Mouse (Mus musculus): ENCODE results near the gene 1700001P01Rik. TPM values are rescaled to one million over a fixed set of nuclear protein-coding genes. Genes with fewer than 3 reads are reported as not detected.

The 1700001P01Rik gene
- polyA plus RNA-seq, 1 experiment from 2014 or later, result 0.50 TPM

DNA sequence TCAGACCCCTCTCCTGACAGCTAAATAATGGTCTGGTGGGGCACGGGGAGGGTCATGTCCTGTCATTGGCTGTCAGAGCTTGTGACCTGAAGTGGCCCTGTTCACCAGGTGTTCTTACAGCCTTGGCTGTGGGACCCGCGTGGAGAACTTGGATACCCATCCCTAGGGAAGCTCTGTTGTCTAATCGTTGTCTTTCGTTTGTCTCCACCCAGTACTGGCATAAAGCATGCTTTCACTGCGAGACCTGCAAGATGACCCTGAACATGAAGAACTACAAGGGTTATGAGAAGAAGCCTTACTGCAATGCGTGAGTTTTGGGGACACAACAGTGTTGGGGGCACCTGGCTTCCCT lies 30.9 kb upstream of the 1700001P01Rik start:
- Histone ChIP-seq H3K36me3 (ENCODE audit: control insufficient read depth, insufficient read depth, low read length) (peaks cover 34% of the 10 kb centered on the region), H3K27me3 (replicated peaks; ENCODE audit: control insufficient read depth, insufficient read depth, low read length) (no peaks in the 10 kb centered on the region), H3K4me3 (ENCODE audit: low read depth, low read length) (no peak overlapping the region), H3K4me1 (ENCODE audit: control insufficient read depth, insufficient read depth, low read length) (peaks cover 67% of the 10 kb centered on the region), H3K27ac (ENCODE audit: low read depth, low read length) (no peak overlapping the region), H3K9me3 (replicated peaks; ENCODE audit: control insufficient read depth, low read length) (no peaks in the 10 kb centered on the region), H3K9ac (ENCODE audit: low read length) (no peak overlapping the region), H3K4me2 (ENCODE audit: low read length) (0 out of 2 replicates have a peak overlapping the region, but pooled peaks have one; percentile 27)
- DNase-seq (ENCODE audit: low spot score) (no peak), ATAC-seq (no peak)
- WGBS, result 78% methylated on average over 7 of the region's 7 CpGs

- H3K27ac ChIP-seq (ENCODE audit: low read depth, low read length), result peak overlapping the region; percentile 70
- no peaks in the 10 kb centered on the region for H3K9me3 ChIP-seq (replicated peaks; ENCODE audit: control insufficient read depth, low read length)
- peaks cover 34% of the 10 kb centered on the region for H3K36me3 ChIP-seq (ENCODE audit: control insufficient read depth, insufficient read depth, low read length)
- DNase-seq (ENCODE audit: low spot score), result peak; percentile 61
- H3K27me3 ChIP-seq (replicated peaks; ENCODE audit: control insufficient read depth, insufficient read depth, low read length), result no peaks in the 10 kb centered on the region
- H3K4me3 ChIP-seq (ENCODE audit: low read depth, low read length), result no peak overlapping the region
- H3K4me2 ChIP-seq (ENCODE audit: low read length), result peak overlapping the region; percentile 27
- peak; percentile 62 for ATAC-seq
- H3K9ac ChIP-seq (ENCODE audit: low read length), result peak overlapping the region; percentile 40; the same call in 1 of the 2 replicates
- peaks cover 68% of the 10 kb centered on the region for H3K4me1 ChIP-seq (ENCODE audit: control insufficient read depth, insufficient read depth, low read length)
- WGBS, result 42% methylated on average over 15 of the region's 15 CpGs
Measured at GRCm38 (mm10) chr11:97805662-97806612, 30.2 kb upstream of the 1700001P01Rik start.

GRCm38 (mm10) chr11:97804841-97805661 lies 29.3 kb upstream of the 1700001P01Rik start:
- H3K27ac ChIP-seq (ENCODE audit: low read depth, low read length), result peak overlapping the region; percentile 70; the same call in 1 of the 2 replicates
- peak; percentile 86 for DNase-seq (ENCODE audit: low spot score)
- peak overlapping the region; percentile 27 for H3K4me2 ChIP-seq (ENCODE audit: low read length)
- peaks cover 31% of the 10 kb centered on the region for H3K36me3 ChIP-seq (ENCODE audit: control insufficient read depth, insufficient read depth, low read length)
- no peaks in the 10 kb centered on the region for H3K27me3 ChIP-seq (replicated peaks; ENCODE audit: control insufficient read depth, insufficient read depth, low read length)
- H3K9ac ChIP-seq (ENCODE audit: low read length), result no peak overlapping the region
- no peak overlapping the region for H3K4me3 ChIP-seq (ENCODE audit: low read depth, low read length)
- H3K4me1 ChIP-seq (ENCODE audit: control insufficient read depth, insufficient read depth, low read length), result peaks cover 65% of the 10 kb centered on the region
- H3K9me3 ChIP-seq (replicated peaks; ENCODE audit: control insufficient read depth, low read length), result no peaks in the 10 kb centered on the region
- 10% methylated on average over 9 of the region's 9 CpGs for WGBS
- peak; percentile 38 for ATAC-seq

DNA sequence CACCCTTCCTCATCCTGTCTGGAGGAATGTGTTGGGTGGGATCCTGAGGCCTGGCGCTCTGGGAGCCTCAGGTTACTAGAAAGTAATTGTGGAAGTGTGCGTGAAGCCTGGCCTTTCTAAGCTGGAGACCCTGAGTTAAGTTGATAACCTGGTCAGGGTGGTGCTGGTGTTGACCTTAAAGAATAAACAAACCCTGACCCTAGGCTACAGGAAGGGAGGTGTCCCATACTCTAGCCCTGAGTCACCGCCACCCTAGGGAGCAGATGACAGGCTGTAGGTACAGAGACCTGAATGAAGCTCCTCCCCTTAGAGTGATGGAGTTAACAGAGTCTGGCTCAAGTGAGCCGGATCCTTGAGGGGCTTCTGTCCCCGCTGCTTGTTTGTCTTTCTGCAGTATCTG lies 28.1 kb upstream of the 1700001P01Rik start:
- Histone ChIP-seq H3K27me3 (replicated peaks; ENCODE audit: control insufficient read depth, insufficient read depth, low read length) (no peaks in the 10 kb centered on the region), H3K9ac (ENCODE audit: low read length) (no peak overlapping the region), H3K4me2 (ENCODE audit: low read length) (no peak overlapping the region), H3K36me3 (ENCODE audit: control insufficient read depth, insufficient read depth, low read length) (peaks cover 20% of the 10 kb centered on the region), H3K9me3 (replicated peaks; ENCODE audit: control insufficient read depth, low read length) (no peaks in the 10 kb centered on the region), H3K4me3 (ENCODE audit: low read depth, low read length) (no peak overlapping the region), H3K27ac (ENCODE audit: low read depth, low read length) (no peak overlapping the region; the same call in 1 of the 2 replicates), H3K4me1 (ENCODE audit: control insufficient read depth, insufficient read depth, low read length) (peaks cover 57% of the 10 kb centered on the region)
- WGBS, result 87% methylated on average over 5 of the region's 5 CpGs
- ATAC-seq (no peak), DNase-seq (ENCODE audit: low spot score) (no peak)

GRCm38 (mm10) chr11:97802495-97802894 lies 26.8 kb upstream of the 1700001P01Rik start:
- ATAC-seq (no peak), DNase-seq (ENCODE audit: low spot score) (no peak)
- Histone ChIP-seq H3K9ac (ENCODE audit: low read length) (no peak overlapping the region), H3K9me3 (replicated peaks; ENCODE audit: control insufficient read depth, low read length) (no peaks in the 10 kb centered on the region), H3K27ac (ENCODE audit: low read depth, low read length) (no peak overlapping the region), H3K4me3 (ENCODE audit: low read depth, low read length) (no peak overlapping the region), H3K4me1 (ENCODE audit: control insufficient read depth, insufficient read depth, low read length) (peaks cover 44% of the 10 kb centered on the region), H3K4me2 (ENCODE audit: low read length) (no peak overlapping the region), H3K36me3 (ENCODE audit: control insufficient read depth, insufficient read depth, low read length) (peaks cover 8% of the 10 kb centered on the region), H3K27me3 (replicated peaks; ENCODE audit: control insufficient read depth, insufficient read depth, low read length) (no peaks in the 10 kb centered on the region)
- 33% methylated on average over 6 of the region's 6 CpGs for WGBS

- no peak for ATAC-seq
- peaks cover 4% of the 10 kb centered on the region for H3K36me3 ChIP-seq (ENCODE audit: control insufficient read depth, insufficient read depth, low read length)
- no peak for DNase-seq (ENCODE audit: low spot score)
- H3K9ac ChIP-seq (ENCODE audit: low read length), result 0 out of 2 replicates have a peak overlapping the region, but pooled peaks have one; percentile 22
- no peaks in the 10 kb centered on the region for H3K27me3 ChIP-seq (replicated peaks; ENCODE audit: control insufficient read depth, insufficient read depth, low read length)
- H3K27ac ChIP-seq (ENCODE audit: low read depth, low read length), result no peak overlapping the region
- H3K9me3 ChIP-seq (replicated peaks; ENCODE audit: control insufficient read depth, low read length), result no peaks in the 10 kb centered on the region
- peaks cover 43% of the 10 kb centered on the region for H3K4me1 ChIP-seq (ENCODE audit: control insufficient read depth, insufficient read depth, low read length)
- peak overlapping the region; percentile 88 for H3K4me2 ChIP-seq (ENCODE audit: low read length)
- H3K4me3 ChIP-seq (ENCODE audit: low read depth, low read length), result no peak overlapping the region; the same call in 1 of the 2 replicates
- 69% methylated on average over 1 of the region's 1 CpGs for WGBS
Measured at GRCm38 (mm10) chr11:97802194-97802470, 26.4 kb upstream of the 1700001P01Rik start.

- peaks cover 43% of the 10 kb centered on the region for H3K4me1 ChIP-seq (ENCODE audit: control insufficient read depth, insufficient read depth, low read length)
- ATAC-seq (no peak), DNase-seq (ENCODE audit: low spot score) (peak; percentile 52)
- no peaks in the 10 kb centered on the region for H3K27me3 ChIP-seq (replicated peaks; ENCODE audit: control insufficient read depth, insufficient read depth, low read length)
- H3K27ac ChIP-seq (ENCODE audit: low read depth, low read length), result peak overlapping the region; percentile 95; the same call in 1 of the 2 replicates
- peak overlapping the region; percentile 96 for H3K9ac ChIP-seq (ENCODE audit: low read length)
- H3K4me2 ChIP-seq (ENCODE audit: low read length), result peak overlapping the region; percentile 88
- WGBS, result 35% methylated on average over 8 of the region's 8 CpGs
- no peaks in the 10 kb centered on the region for H3K9me3 ChIP-seq (replicated peaks; ENCODE audit: control insufficient read depth, low read length)
- H3K36me3 ChIP-seq (ENCODE audit: control insufficient read depth, insufficient read depth, low read length), result no peaks in the 10 kb centered on the region; the same call in 1 of the 2 replicates
- H3K4me3 ChIP-seq (ENCODE audit: low read depth, low read length), result peak overlapping the region; percentile 98
Measured at GRCm38 (mm10) chr11:97801409-97802193, 25.9 kb upstream of the 1700001P01Rik start.

DNA sequence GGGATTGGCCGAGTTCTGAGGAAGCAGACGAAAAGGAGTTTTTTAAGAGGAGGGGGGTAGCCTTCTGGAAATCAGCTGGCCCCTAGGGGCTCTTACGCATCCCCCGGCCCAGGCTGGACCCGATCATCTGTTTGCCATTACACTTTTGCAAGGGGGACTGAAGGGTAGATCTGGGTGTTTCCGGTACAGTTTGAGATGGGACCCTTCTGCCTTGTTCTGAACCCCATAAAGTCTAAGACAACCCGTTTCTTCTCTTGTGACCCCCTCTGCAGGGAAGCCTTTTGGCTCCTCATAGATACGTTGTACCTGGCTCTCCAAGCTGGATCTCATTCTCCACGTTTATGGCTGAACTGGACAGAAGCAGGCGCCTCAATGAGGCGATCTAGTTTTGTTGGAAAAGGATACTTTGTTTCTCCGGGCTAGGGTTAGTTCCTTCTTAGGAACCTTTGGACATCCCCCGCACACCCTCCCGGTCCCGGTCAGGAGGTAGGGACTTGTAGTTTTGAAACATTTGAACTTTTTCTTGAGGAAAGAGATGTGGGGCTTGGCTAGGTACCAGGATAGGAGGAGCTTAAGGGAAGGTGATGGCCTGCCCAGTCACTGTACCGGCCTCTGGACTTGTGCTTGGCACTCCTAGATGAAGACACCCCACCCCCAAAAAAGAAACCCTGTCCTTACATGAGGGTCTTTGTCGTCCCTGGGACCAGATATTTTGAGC lies 25.1 kb upstream of the 1700001P01Rik start:
- Histone ChIP-seq H3K9me3 (replicated peaks; ENCODE audit: control insufficient read depth, low read length) (no peaks in the 10 kb centered on the region), H3K4me1 (ENCODE audit: control insufficient read depth, insufficient read depth, low read length) (peaks cover 35% of the 10 kb centered on the region), H3K27me3 (replicated peaks; ENCODE audit: control insufficient read depth, insufficient read depth, low read length) (no peaks in the 10 kb centered on the region), H3K9ac (ENCODE audit: low read length) (peak overlapping the region; percentile 96), H3K4me3 (ENCODE audit: low read depth, low read length) (peak overlapping the region; percentile 98), H3K36me3 (ENCODE audit: control insufficient read depth, insufficient read depth, low read length) (no peaks in the 10 kb centered on the region), H3K4me2 (ENCODE audit: low read length) (peak overlapping the region; percentile 88), H3K27ac (ENCODE audit: low read depth, low read length) (peak overlapping the region; percentile 95)
- no peak for DNase-seq (ENCODE audit: low spot score)
- ATAC-seq, result no peak
- WGBS, result 5% methylated on average over 17 of the region's 17 CpGs
